Mouse (Mus musculus): ENCODE data around the gene Wnt10a. TPM values are rescaled to one million over a fixed set of nuclear protein-coding genes. Genes with fewer than 3 reads are reported as not detected.

Gene Wnt10a
- polyA plus RNA-seq, 1 experiment from 2014 or later = 0.21 TPM

GRCm38 (mm10) chr1:74851001-74851775 lies 59.9 kb downstream of the Wnt10a start:
- 11% methylated on average over 6 of the region's 6 CpGs for WGBS
- Histone ChIP-seq H3K4me3 (replicated peaks; ENCODE audit: low read length) (no peak overlapping the region), H3K9ac (peak overlapping the region; percentile 2; the same call in 1 of the 2 replicates), H3K27ac (peak overlapping the region; percentile 34; the same call in 1 of the 2 replicates), H3K36me3 (replicated peaks; ENCODE audit: control insufficient read depth, insufficient read depth) (no peaks in the 10 kb centered on the region), H3K27me3 (ENCODE audit: control insufficient read depth, insufficient read depth, low read length) (no peaks in the 10 kb centered on the region), H3K4me2 (replicated peaks) (no peak overlapping the region), H3K9me3 (ENCODE audit: control insufficient read depth, low read length) (no peaks in the 10 kb centered on the region), H3K4me1 (replicated peaks; ENCODE audit: control insufficient read depth, insufficient read depth, low read length) (peaks cover 9% of the 10 kb centered on the region)
- ATAC-seq (ENCODE audit: low FRiP score) = no peak
- DNase-seq (ENCODE audit: low spot score) = no peak

Other genes starting within 250 kb of the Wnt10a start
- gene Plcd4, start 248.6 kb upstream of the Wnt10a start, polyA plus RNA-seq (2014; fragmentation: Nextera tagmentation; extraction: Ambion mirVana) = 4.9 and 5.6 TPM in 2 replicates
- 26.5 and 26.8 TPM in 2 replicates for gene Usp37, start 247.2 kb upstream of the Wnt10a start, polyA plus RNA-seq (2014; fragmentation: Nextera tagmentation; extraction: Ambion mirVana)
- 8.4 and 10.2 TPM in 2 replicates for gene Zfp142, start 203.3 kb upstream of the Wnt10a start, polyA plus RNA-seq (2014; fragmentation: Nextera tagmentation; extraction: Ambion mirVana)
- gene Bcs1l, start 203.2 kb upstream of the Wnt10a start, polyA plus RNA-seq (2014; fragmentation: Nextera tagmentation; extraction: Ambion mirVana) = 23.1 and 23.3 TPM in 2 replicates
- 10.4 and 11.7 TPM in 2 replicates for gene Rnf25, start 190.1 kb upstream of the Wnt10a start, polyA plus RNA-seq (2014; fragmentation: Nextera tagmentation; extraction: Ambion mirVana)
- 18.3 and 18.8 TPM in 2 replicates for gene Stk36, start 190.1 kb upstream of the Wnt10a start, polyA plus RNA-seq (2014; fragmentation: Nextera tagmentation; extraction: Ambion mirVana)
- 12.1 and 14.7 TPM in 2 replicates for gene Ttll4, start 129.8 kb upstream of the Wnt10a start, polyA plus RNA-seq (2014; fragmentation: Nextera tagmentation; extraction: Ambion mirVana)
- 1.9 and 3.2 TPM in 2 replicates for gene Cyp27a1, start 77.9 kb upstream of the Wnt10a start, polyA plus RNA-seq (2014; fragmentation: Nextera tagmentation; extraction: Ambion mirVana)
- gene Prkag3, start 42.3 kb upstream of the Wnt10a start, polyA plus RNA-seq (2014; fragmentation: Nextera tagmentation; extraction: Ambion mirVana) = not detected in 2 replicates
- gene Wnt6, start 19.6 kb upstream of the Wnt10a start, polyA plus RNA-seq (2014; fragmentation: Nextera tagmentation; extraction: Ambion mirVana) = 4.4 TPM in 2 replicates
- 23.3 and 27.4 TPM in 2 replicates for gene Cdk5r2, start 63.4 kb downstream of the Wnt10a start, polyA plus RNA-seq (2014; fragmentation: Nextera tagmentation; extraction: Ambion mirVana)
- 5.2 and 5.8 TPM in 2 replicates for gene Fev, start 93.9 kb downstream of the Wnt10a start, polyA plus RNA-seq (2014; fragmentation: Nextera tagmentation; extraction: Ambion mirVana)
- gene Cryba2, start 101.6 kb downstream of the Wnt10a start, polyA plus RNA-seq (2014; fragmentation: Nextera tagmentation; extraction: Ambion mirVana) = 2.0 and 2.1 TPM in 2 replicates
- gene Cfap65, start 144.1 kb downstream of the Wnt10a start, polyA plus RNA-seq (2014; fragmentation: Nextera tagmentation; extraction: Ambion mirVana) = 1.2 and 1.4 TPM in 2 replicates
- gene Ihh, start 160.2 kb downstream of the Wnt10a start, polyA plus RNA-seq (2014; fragmentation: Nextera tagmentation; extraction: Ambion mirVana) = 0.32 and 0.35 TPM in 2 replicates